Mouse (Mus musculus): ENCODE measurements around the gene Cdr2l. TPM values are rescaled to one million over a fixed set of nuclear protein-coding genes. Genes with fewer than 3 reads are reported as not detected.

Cdr2l gene
- total and polyA plus RNA-seq, 2 experiments from 2014 or later: 16.9 to 45.8 TPM

GRCm38 (mm10) chr11:115358468-115358867, 23.2 kb upstream of the Cdr2l start:
- Histone ChIP-seq H3K4me2 (ENCODE audit: low read depth) (no peak overlapping the region), H3K4me1 (ENCODE audit: insufficient read depth) (peaks cover 4% of the 10 kb centered on the region; the same call in 1 of the 2 replicates), H3K9me3 (ENCODE audit: low read length) (no peaks in the 10 kb centered on the region), H3K36me3 (ENCODE audit: insufficient read depth) (peaks cover 17% of the 10 kb centered on the region), H3K4me3 (ENCODE audit: low read depth, low read length) (no peak overlapping the region), H3K9ac (no peak overlapping the region), H3K27ac (ENCODE audit: low read depth, low read length) (peak overlapping the region; percentile 42; the same call in 1 of the 2 replicates), H3K27me3 (ENCODE audit: insufficient read depth, low read length) (no peaks in the 10 kb centered on the region)
- DNase-seq (peak; percentile 87), ATAC-seq (peak; percentile 76; the same call in 1 of the 2 replicates)
- 19% methylated on average over 5 of the region's 5 CpGs for WGBS
- peak; percentile 71 for TF ChIP-seq CTCF (IDR thresholded peaks at IDR 0.05; ENCODE audit: low read depth)

DNA sequence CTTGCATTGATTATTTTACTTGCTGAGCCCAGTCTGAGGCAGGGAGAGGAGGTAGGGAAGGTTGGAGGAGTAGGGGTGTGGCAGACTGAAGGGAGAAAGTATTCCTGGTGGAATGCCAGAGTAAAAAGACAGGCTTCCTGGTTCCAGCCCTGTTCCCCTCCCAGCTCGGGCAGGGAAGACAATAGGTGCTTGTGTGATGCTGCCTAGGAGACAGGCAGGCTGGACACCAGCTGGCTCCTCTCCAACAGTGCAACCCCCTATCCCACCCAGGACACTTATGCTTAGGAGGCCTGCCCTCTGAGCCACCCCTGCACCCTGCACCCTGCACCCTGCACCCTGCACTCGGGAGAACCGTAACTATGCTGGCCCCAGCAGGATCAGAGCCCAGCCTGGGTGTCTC, 22.4 kb upstream of the Cdr2l start:
- DNase-seq (no peak), ATAC-seq (peak; percentile 38)
- no peak overlapping the region for H3K4me2 ChIP-seq (ENCODE audit: low read depth)
- peaks cover 13% of the 10 kb centered on the region for H3K36me3 ChIP-seq (ENCODE audit: insufficient read depth)
- no peak overlapping the region for H3K4me3 ChIP-seq (ENCODE audit: low read depth, low read length)
- 52% methylated on average over 3 of the region's 3 CpGs for WGBS
- peaks cover 4% of the 10 kb centered on the region; the same call in 1 of the 2 replicates for H3K4me1 ChIP-seq (ENCODE audit: insufficient read depth)
- no peaks in the 10 kb centered on the region for H3K9me3 ChIP-seq (ENCODE audit: low read length)
- TF ChIP-seq CTCF (IDR thresholded peaks at IDR 0.05; ENCODE audit: low read depth): no peak
- no peak overlapping the region for H3K9ac ChIP-seq
- no peak overlapping the region for H3K27ac ChIP-seq (ENCODE audit: low read depth, low read length)
- H3K27me3 ChIP-seq (ENCODE audit: insufficient read depth, low read length): no peaks in the 10 kb centered on the region

GRCm38 (mm10) chr11:115359726-115360125, 22.0 kb upstream of the Cdr2l start:
- no peak overlapping the region for H3K4me3 ChIP-seq (ENCODE audit: low read depth, low read length)
- TF ChIP-seq CTCF (IDR thresholded peaks at IDR 0.05; ENCODE audit: low read depth): peak; percentile 30
- ATAC-seq: no peak
- no peaks in the 10 kb centered on the region for H3K27me3 ChIP-seq (ENCODE audit: insufficient read depth, low read length)
- 0 out of 2 replicates have a peak overlapping the region, but pooled peaks have one; percentile 21 for H3K27ac ChIP-seq (ENCODE audit: low read depth, low read length)
- H3K36me3 ChIP-seq (ENCODE audit: insufficient read depth): peaks cover 13% of the 10 kb centered on the region
- 61% methylated on average over 6 of the region's 6 CpGs for WGBS
- DNase-seq: no peak
- H3K9me3 ChIP-seq (ENCODE audit: low read length): no peaks in the 10 kb centered on the region
- H3K4me1 ChIP-seq (ENCODE audit: insufficient read depth): peaks cover 4% of the 10 kb centered on the region; the same call in 1 of the 2 replicates
- H3K9ac ChIP-seq: no peak overlapping the region
- H3K4me2 ChIP-seq (ENCODE audit: low read depth): no peak overlapping the region

- no peaks in the 10 kb centered on the region for H3K27me3 ChIP-seq (ENCODE audit: insufficient read depth, low read length)
- ATAC-seq (no peak), DNase-seq (no peak)
- H3K4me3 ChIP-seq (ENCODE audit: low read depth, low read length): no peak overlapping the region
- H3K4me1 ChIP-seq (ENCODE audit: insufficient read depth): peaks cover 4% of the 10 kb centered on the region; the same call in 1 of the 2 replicates
- H3K9me3 ChIP-seq (ENCODE audit: low read length): no peaks in the 10 kb centered on the region
- 88% methylated on average over 3 of the region's 3 CpGs for WGBS
- no peak overlapping the region for H3K27ac ChIP-seq (ENCODE audit: low read depth, low read length)
- no peak for TF ChIP-seq CTCF (IDR thresholded peaks at IDR 0.05; ENCODE audit: low read depth)
- H3K36me3 ChIP-seq (ENCODE audit: insufficient read depth): no peaks in the 10 kb centered on the region
- no peak overlapping the region for H3K9ac ChIP-seq
- H3K4me2 ChIP-seq (ENCODE audit: low read depth): no peak overlapping the region
These were observed 17.6 kb upstream of the Cdr2l start for GRCm38 (mm10) chr11:115364136-115364535.

DNA sequence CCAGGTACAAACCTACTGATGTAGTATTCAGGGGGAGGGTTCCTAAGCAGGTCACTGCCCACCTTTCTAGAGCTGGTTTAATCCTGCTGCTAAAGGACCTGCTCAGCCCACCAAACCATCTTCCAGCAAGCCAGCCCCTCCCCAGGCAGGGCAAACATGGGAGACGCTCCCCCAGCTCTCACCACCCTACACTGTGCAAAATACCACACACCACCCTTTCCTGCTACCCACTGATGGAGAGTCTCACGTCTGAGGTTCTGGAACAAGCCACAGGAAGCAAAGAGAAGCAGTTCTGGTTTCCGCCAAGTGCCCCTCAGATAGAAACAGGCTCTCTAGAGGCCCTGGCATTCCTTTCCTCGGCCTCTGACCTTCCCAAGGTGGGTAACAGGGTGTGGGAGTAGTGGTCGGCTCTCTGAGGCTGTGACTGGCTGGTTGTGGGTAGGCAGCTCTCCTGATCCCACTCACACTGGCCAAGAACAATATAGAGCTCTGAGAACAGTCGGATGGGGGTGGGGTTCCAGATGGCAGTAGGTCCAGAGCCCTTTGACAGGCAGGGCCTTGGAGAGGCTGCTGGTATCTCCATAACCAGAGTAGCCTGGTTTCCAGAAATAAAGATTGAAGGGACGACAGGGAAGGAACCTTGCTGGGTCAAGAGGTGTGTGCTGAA, 15.5 kb upstream of the Cdr2l start:
- DNase-seq (no peak), ATAC-seq (no peak)
- Histone ChIP-seq H3K9ac (peak overlapping the region; percentile 64; the same call in 1 of the 2 replicates), H3K9me3 (ENCODE audit: low read length) (no peaks in the 10 kb centered on the region), H3K4me3 (ENCODE audit: low read depth, low read length) (peak overlapping the region; percentile 69), H3K36me3 (ENCODE audit: insufficient read depth) (no peaks in the 10 kb centered on the region), H3K27ac (ENCODE audit: low read depth, low read length) (0 out of 2 replicates have a peak overlapping the region, but pooled peaks have one; percentile 69), H3K4me1 (ENCODE audit: insufficient read depth) (no peaks in the 10 kb centered on the region), H3K27me3 (ENCODE audit: insufficient read depth, low read length) (no peaks in the 10 kb centered on the region), H3K4me2 (ENCODE audit: low read depth) (peak overlapping the region; percentile 89)
- TF ChIP-seq CTCF (IDR thresholded peaks at IDR 0.05; ENCODE audit: low read depth): no peak
- 45% methylated on average over 7 of the region's 7 CpGs for WGBS

DNA sequence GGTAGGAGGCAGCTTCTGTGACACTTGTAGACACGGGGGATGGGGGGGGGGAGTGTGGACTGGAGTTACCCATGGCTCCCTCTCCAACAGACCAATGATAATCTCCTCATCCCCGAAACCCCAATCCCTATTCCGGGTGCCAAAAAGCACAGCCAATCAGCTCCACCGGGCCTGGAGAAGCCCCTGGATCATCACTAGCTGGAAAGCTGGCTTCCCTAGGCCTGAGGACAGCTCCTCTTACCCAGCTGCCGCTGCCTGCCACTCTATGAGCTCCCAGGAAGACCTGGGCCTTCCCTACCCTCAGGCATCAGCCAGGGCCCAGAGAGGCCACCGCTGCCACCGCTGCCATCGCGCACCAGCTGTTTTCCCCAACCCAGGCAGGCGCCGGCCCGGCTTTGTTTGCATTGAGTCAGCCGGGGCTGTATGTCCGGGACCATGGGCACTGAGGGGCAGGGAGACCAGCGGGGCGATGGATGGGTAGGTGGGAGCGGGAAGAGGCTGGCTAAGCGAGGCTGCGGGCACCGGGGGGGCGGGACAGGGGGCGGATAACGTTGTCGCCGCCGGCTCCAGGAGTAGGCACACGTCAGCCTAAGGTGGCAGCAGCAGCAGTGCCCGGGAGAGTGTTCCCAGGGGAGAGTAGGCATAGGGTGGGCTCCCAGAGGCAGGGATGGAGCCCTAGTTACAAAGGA, 14.9 kb upstream of the Cdr2l start:
- Histone ChIP-seq H3K9ac (peak overlapping the region; percentile 64), H3K4me1 (ENCODE audit: insufficient read depth) (no peaks in the 10 kb centered on the region), H3K4me2 (ENCODE audit: low read depth) (peak overlapping the region; percentile 89), H3K27ac (ENCODE audit: low read depth, low read length) (peak overlapping the region; percentile 69), H3K9me3 (ENCODE audit: low read length) (no peaks in the 10 kb centered on the region), H3K27me3 (ENCODE audit: insufficient read depth, low read length) (no peaks in the 10 kb centered on the region), H3K36me3 (ENCODE audit: insufficient read depth) (no peaks in the 10 kb centered on the region), H3K4me3 (ENCODE audit: low read depth, low read length) (peak overlapping the region; percentile 69)
- ATAC-seq (peak; percentile 92), DNase-seq (peak; percentile 79)
- 3% methylated on average over 28 of the region's 28 CpGs for WGBS
- TF ChIP-seq CTCF (IDR thresholded peaks at IDR 0.05; ENCODE audit: low read depth): no peak

All from forebrain, postnatal 0 days (tissue).